Mouse (Mus musculus) kidney, postnatal 14 days (tissue): ENCODE results near the gene BC025920.

Experiments used
- DNase-seq: peaks from one replicate; pipeline ENCODE4 v3.0.0; 2022; ENCODE audit warnings: mixed read lengths

The BC025920 gene

DNA sequence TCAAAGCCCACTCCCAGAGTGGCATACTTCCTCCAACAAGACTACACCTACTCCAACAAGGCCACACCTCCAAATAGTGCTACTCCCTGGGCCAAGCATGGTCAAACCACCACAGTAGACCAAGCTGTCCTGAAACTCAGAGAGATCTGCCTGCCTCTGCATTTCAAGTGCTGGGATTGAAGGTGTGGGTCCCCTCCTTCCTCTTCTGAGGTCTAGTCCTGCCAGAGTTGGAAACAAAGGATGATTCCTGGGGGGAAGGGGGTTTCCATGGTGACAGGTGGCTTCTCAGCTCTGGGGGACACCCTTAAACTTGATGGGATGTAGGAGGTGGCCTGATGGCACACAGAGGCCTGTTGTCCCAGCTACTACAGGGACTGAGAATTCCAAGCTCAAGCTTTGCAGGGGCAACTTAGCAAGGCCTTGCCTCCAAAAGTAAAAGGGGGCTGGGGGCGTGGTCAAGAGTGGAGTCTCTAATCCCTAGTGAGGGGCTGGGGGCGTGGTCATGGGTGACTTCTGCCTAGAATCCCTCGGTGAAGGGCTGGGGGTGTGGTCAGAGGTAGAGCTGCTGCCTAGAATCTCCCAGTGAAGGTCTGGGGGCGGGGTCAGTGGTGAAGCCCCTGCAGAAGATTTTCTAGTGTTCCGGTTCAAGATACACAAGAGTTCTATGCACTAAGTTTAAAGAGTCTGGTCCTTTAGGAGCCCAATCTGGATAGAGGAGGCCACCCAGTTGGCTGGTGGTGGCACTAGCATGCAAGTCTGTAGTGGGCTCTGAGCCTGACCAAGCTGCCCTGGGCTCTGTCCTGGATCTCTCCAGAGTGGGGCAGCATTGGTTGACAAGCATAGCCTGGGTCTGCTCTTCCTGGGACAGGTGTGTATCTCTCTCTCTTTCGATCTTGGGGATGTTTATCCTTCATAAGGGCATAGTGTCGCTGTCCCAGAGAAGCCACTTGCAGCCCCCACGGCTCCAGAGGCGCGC, 31.7 kb upstream of the BC025920 start, which contains the start of gene Tle2:
Gene Tle2, plus strand, starts transcription at position 481 of the 976 bp plus-strand sequence.
- no peak for DNase-seq

GRCm38 (mm10) chr10:81575208-81575631, 30.9 kb upstream of the BC025920 start:
- DNase-seq: peak; percentile 79

DNA sequence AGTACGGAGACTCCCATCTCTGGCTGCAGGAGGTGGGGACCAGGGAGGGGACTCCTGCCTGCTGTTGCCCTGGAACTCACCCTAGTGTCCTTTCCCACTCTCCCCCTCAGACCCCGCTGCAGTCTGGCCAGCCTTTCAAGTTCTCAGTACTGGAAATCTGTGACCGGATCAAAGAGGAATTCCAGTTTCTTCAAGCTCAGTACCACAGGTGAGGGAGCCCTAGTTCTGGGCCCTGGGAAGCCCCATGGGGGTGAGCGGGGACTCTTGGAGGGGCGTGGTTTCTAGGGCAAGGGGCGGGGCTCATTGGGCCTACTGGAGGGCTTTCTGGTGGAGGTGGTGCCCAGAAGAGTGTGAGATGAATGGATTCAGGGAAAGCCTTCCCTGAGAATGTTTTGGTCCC, 30.4 kb upstream of the BC025920 start:
- DNase-seq: peak; percentile 45

- DNase-seq: no peak
Observed at GRCm38 (mm10) chr10:81579967-81580366, 26.1 kb upstream of the BC025920 start.

GRCm38 (mm10) chr10:81580441-81581070, 25.5 kb upstream of the BC025920 start:
- DNase-seq: peak; percentile 63

DNA sequence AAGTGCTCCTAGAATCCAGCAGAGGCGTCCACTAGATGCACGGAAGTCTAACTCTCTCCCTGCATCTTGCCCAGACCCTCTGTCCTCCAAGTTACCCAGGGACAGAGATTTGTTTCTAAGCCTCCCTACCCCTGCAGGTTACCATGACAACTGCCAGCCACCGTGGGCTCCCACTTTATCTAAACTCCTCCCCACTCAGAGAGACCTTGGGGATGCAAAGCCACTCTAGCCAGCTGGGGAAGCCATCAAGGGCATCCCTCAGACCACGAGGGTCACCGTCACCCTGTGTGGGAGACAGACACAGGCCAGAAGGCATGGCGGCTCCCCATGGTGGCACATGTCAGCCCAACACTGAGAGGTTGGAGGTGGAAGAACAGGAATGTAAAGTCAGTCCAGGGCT, 22.7 kb upstream of the BC025920 start:
- no peak for DNase-seq

GRCm38 (mm10) chr10:81588739-81589138, 17.3 kb upstream of the BC025920 start:
- DNase-seq: no peak

DNA sequence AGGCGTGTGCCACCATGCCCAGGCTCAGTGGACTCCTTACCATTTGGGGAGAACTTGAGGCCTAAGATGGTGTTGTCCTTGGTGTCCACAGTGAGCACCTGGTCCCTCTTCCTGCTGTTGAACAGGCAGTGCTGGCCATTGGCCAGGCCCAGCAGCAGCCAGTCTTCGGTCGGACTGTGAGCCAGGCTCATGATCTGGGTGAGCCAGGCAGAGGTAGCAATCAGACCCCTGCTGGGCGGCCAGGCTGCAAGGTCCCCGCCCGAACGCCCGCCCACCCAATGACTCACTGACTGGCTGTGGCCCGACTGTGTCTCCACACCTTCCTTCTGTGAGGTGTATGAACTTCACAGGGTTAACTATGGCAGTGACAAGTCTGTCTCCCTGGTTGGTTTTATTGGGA, 14.2 kb upstream of the BC025920 start:
- DNase-seq: no peak

DNA sequence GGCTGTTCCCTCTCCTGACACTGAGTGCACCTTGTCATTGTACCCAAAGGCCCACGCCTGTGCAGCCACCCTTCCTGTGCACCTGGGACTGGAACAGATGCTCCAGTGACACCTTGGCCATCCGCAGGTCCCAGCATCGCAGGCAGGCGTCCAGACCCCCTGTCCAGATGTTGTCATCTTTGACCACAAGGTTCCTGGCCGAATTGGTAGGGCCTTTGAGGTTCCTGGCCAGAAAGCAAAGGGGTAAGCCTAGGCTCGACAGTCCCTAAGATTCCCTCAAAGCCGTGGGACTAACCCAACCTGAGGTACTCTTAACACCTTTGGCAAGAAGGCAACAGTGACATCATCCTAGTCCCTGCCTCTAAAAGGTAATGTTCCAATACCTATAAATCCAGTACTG, 13.4 kb upstream of the BC025920 start:
- no peak for DNase-seq

DNA sequence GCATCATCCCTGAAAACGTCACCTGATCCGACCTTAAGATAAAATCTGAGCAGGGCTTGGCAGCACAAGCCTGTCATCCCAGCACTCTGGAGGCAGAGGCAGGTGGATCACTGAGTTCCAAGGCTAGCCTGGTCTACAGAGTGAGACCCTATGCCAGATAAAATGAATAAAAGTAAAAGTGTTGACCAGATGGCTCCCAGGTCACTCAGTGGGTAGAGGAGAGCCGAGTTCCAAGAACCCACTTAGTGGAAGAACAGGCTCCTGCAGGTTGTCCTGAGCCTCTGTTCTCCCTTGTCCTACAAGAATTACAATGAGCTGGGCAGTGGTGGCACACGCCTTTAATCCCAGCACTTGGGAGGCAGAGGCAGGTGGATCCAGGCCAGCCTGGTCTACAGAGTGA, 12.8 kb upstream of the BC025920 start:
- DNase-seq: no peak

DNA sequence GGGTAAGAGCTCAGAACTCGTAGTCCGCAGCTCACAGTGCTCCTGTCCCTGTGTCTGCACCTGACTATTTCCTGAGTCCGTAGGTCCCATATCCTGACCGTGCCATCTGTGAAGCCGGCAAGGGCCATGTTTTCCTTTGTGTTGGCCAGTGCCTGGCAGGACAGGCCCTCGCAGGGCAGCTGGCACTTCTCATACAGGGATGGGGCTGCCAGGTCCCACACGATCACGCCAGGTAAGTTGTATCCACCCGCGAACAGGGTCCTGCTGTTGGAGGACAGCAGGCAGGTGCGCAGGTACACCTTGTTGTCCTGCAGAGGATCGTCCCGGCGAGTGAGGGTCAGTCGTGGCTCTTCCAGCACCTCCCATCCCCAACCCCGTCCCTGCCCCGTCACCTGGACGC, 12.1 kb upstream of the BC025920 start:
- no peak for DNase-seq

DNA sequence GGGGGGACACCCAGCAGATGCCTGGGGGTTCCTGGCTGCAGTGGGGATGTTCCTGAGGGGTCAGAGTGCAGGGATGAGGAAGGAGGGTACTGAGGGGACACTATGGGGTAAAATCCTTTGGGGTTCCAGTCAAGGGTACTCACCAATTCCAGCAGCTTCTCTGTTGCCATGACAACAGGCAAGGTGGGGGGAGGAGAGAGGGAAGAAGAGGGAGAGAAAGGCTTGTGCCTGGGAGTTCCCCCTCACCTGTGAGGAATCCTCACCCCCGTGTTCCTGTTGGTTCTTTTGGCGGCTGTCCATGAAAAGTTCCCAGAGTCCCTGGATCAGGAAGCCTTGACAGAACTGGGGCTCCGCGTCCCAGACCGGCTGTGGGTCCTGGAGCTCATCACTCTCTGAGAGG, 10.5 kb upstream of the BC025920 start:
- no peak for DNase-seq

GRCm38 (mm10) chr10:81596611-81597010, 9.5 kb upstream of the BC025920 start:
- DNase-seq: no peak

DNA sequence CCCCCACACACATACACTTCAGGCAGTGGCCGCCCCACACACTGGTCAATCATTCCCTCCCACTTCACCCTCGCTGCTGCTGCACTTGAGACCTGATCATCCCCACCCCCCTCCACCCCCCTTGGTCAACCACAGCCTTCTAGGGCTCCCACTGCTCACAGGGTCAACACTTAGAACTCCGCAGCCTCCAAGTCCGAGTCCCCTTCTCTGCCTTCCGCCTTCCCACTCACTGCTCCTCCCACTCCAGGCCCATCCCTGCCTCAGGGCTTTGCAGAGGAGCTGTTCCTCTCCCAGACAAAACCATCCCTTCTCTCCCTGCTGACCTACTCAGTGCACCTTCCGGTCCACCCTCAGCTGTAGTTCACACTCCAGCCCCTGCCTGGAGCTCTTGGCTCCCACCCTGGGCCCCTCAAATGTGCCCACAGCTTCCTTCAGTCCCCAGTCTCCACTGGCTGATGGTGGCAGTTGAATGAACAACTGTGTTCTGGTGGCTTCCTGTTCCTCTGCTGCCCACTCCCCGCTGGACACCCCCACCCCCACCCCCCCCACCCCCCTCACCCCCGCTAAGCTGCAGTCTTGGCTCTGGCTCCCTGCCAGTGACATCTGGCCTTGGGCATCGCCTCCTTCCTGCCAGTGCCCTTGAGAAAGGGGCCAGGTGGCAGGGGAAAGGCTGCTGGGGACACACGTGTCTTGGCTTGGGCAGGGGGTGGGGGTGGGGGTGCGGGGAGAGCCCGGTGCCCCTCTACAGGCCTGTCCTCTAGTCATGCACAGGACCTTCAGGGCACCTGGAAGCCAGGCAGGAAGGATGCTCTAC, 8.7 kb upstream of the BC025920 start:
- DNase-seq: peak; percentile 31

- no peak for DNase-seq
Observed at GRCm38 (mm10) chr10:81598342-81598741, 7.7 kb upstream of the BC025920 start.

DNA sequence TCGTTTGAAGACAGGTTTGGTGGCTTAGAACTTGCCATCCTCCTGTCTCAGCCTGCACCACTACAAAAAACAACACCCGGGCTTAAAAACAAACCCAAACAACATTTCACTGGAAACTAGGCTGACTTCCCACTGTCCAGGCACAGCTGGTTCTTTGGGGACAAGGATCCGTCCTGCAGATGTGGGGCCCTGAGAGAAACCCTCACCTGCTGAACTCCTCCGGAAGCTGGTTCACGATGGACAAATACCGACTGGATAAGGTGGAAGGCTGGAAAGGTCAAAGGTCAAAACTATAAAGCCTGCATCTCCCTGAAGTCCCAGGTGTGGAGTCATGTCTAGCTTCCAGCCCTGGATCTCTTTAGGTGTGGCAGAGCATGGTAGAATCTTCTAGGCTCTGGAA, 7.2 kb upstream of the BC025920 start:
- no peak for DNase-seq

DNA sequence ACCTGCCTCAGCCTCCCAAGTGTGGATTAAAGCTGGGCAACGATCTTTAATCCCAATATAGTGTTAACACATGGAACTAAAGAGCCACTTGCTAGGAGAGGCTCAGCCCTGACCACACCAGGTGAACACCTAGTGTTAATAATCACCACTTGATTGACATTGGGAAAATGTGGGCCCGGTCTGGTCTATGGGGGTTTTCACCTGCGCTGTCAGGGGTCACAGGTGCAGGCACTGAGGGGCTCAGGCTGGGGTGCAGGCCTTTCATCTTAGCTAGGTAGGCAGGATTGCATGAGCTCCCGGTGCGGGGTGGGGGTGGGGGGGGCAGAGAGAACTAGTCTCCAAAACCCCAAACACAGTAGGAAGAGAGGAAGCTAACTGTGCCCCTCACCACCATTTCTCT, 6.4 kb upstream of the BC025920 start:
- DNase-seq: no peak

- DNase-seq: no peak
Observed at GRCm38 (mm10) chr10:81600096-81600495, 6.0 kb upstream of the BC025920 start.

GRCm38 (mm10) chr10:81600738-81601203, 5.3 kb upstream of the BC025920 start, which contains the start of gene Tle6:
Gene Tle6 (minus strand): TSS chr10:81601073.
- peak; percentile 96 for DNase-seq

DNA sequence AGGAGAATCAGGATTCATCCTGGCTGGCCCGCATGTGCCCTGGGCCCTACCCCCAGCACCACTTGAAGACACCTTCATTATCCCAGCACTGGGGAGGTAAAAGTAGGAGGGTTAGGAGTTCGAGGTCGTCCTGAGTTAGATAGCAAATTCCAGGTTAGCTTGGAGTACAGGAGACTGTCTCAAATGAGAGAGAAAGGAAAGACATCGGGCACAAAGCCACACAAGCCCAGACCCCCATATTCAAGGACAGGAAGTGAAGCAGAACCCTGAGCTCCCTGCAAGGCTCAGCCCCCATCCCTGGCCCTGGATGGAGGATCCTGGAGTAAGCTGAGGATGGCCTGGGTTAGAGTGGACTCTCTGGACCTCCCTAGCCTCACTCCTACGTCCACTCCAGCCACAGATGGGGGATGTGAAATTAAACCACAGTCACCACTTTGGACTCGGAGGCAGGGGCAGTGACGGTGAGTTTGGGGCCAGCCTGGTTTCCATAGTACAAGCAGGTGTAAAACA, 4.6 kb upstream of the BC025920 start:
- no peak for DNase-seq

GRCm38 (mm10) chr10:81602741-81603151, 3.3 kb upstream of the BC025920 start:
- peak; percentile 44 for DNase-seq
